Mouse (Mus musculus) E14TG2a.4 (cell line): Measurements from ENCODE around the gene Rfc5.
"Not testable (repeated sequence)": the region's sequence is repeated elsewhere in the genome, so short reads cannot be mapped to it uniquely, and the experiment has no call there.

Source experiments
- H3K27me3 ChIP-seq: 2 replicates; pipeline ENCODE4 v1.6.1; 2014; ENCODE audit warnings: low read length, control low read depth; ENCODE audit not compliant: insufficient read depth
- H3K36me3 ChIP-seq: 2 replicates; pipeline ENCODE4 v1.6.1; 2014; ENCODE audit warnings: low read length, control low read depth; ENCODE audit not compliant: insufficient read depth
- H3K4me1 ChIP-seq: replicated peaks from 2 replicates; pipeline ENCODE4 v1.6.1; 2014; ENCODE audit warnings: low read depth, low read length, control low read depth
- H3K4me3 ChIP-seq: replicated peaks from 2 replicates; pipeline ENCODE4 v1.5.1; 2014; ENCODE audit warnings: mild to moderate bottlenecking, low read length
- H3K9me3 ChIP-seq: 2 replicates; pipeline ENCODE4 v1.6.1; 2014; ENCODE audit warnings: low read length, control low read depth
- CTCF ChIP-seq: conservative IDR thresholded peaks from 2 replicates; pipeline ENCODE4 v1.5.1; 2014; ENCODE audit warnings: low read length
- NANOG ChIP-seq: IDR thresholded peaks from 2 replicates; pipeline ENCODE4 v1.6.1; 2014; ENCODE audit warnings: borderline replicate concordance, low read length, mixed read lengths
- POU5F1 ChIP-seq: IDR thresholded peaks from 2 replicates; pipeline ENCODE4 v1.6.1; 2014; ENCODE audit warnings: low read length, borderline replicate concordance

Rfc5 gene

GRCm38 (mm10) chr5:117346281-117346680, 42.6 kb downstream of the Rfc5 start:
- H3K9me3 ChIP-seq: peaks cover 17% of the 10 kb centered on the region
- peaks cover 70% of the 10 kb centered on the region for H3K4me1 ChIP-seq
- no peak overlapping the region for H3K4me3 ChIP-seq
- peaks cover 5% of the 10 kb centered on the region for H3K36me3 ChIP-seq
- TF ChIP-seq POU5F1 (no peak), NANOG (no peak), CTCF (no peak)
- no peaks in the 10 kb centered on the region for H3K27me3 ChIP-seq

GRCm38 (mm10) chr5:117345432-117345976, 43.3 kb downstream of the Rfc5 start:
- Histone ChIP-seq H3K36me3 (peaks cover 5% of the 10 kb centered on the region), H3K27me3 (no peaks in the 10 kb centered on the region), H3K4me3 (no peak overlapping the region), H3K9me3 (peaks cover 17% of the 10 kb centered on the region), H3K4me1 (peaks cover 71% of the 10 kb centered on the region)
- no peak for TF ChIP-seq CTCF
- no peak for TF ChIP-seq POU5F1
- no peak for TF ChIP-seq NANOG

GRCm38 (mm10) chr5:117344496-117344895, 44.4 kb downstream of the Rfc5 start:
- H3K4me3 ChIP-seq, H3K36me3 ChIP-seq, H3K27me3 ChIP-seq: not testable (repeated sequence)
- Histone ChIP-seq H3K4me1 (peaks cover 67% of the 10 kb centered on the region), H3K9me3 (peaks cover 11% of the 10 kb centered on the region)

GRCm38 (mm10) chr5:117341896-117342295, 47.0 kb downstream of the Rfc5 start:
- Histone ChIP-seq H3K9me3 (peaks cover 2% of the 10 kb centered on the region; the same call in 1 of the 2 replicates), H3K4me3 (no peak overlapping the region), H3K36me3 (peaks cover 18% of the 10 kb centered on the region), H3K4me1 (peaks cover 45% of the 10 kb centered on the region), H3K27me3 (no peaks in the 10 kb centered on the region)
- TF ChIP-seq POU5F1 (no peak), NANOG (peak; percentile 10; the same call in 1 of the 2 replicates), CTCF (0 out of 2 replicates have a peak, but pooled peaks have one; percentile 3)

GRCm38 (mm10) chr5:117340081-117340480, 48.8 kb downstream of the Rfc5 start:
- Histone ChIP-seq H3K27me3 (no peaks in the 10 kb centered on the region), H3K4me1 (peaks cover 28% of the 10 kb centered on the region), H3K4me3 (no peak overlapping the region), H3K36me3 (peaks cover 25% of the 10 kb centered on the region), H3K9me3 (peaks cover 5% of the 10 kb centered on the region; the same call in 1 of the 2 replicates)
- TF ChIP-seq NANOG (no peak), CTCF (no peak), POU5F1 (no peak)

GRCm38 (mm10) chr5:117338503-117338902, 50.3 kb downstream of the Rfc5 start:
- Histone ChIP-seq H3K4me3 (no peak overlapping the region), H3K4me1 (peaks cover 30% of the 10 kb centered on the region), H3K27me3 (no peaks in the 10 kb centered on the region), H3K9me3 (peaks cover 5% of the 10 kb centered on the region; the same call in 1 of the 2 replicates), H3K36me3 (peaks cover 20% of the 10 kb centered on the region)
- no peak for TF ChIP-seq POU5F1
- no peak for TF ChIP-seq NANOG
- TF ChIP-seq CTCF: no peak

GRCm38 (mm10) chr5:117337999-117338398, 50.8 kb downstream of the Rfc5 start:
- TF ChIP-seq CTCF (no peak), NANOG (no peak), POU5F1 (no peak)
- Histone ChIP-seq H3K4me1 (peaks cover 25% of the 10 kb centered on the region), H3K4me3 (no peak overlapping the region), H3K27me3 (no peaks in the 10 kb centered on the region), H3K36me3 (peaks cover 20% of the 10 kb centered on the region), H3K9me3 (peaks cover 5% of the 10 kb centered on the region; the same call in 1 of the 2 replicates)

- TF ChIP-seq POU5F1 (no peak), NANOG (no peak), CTCF (no peak)
- Histone ChIP-seq H3K4me3 (no peak overlapping the region), H3K36me3 (0 out of 2 replicates have a peak, but pooled peaks cover 3% of the 10 kb centered on the region), H3K9me3 (no peaks in the 10 kb centered on the region), H3K27me3 (peaks cover 5% of the 10 kb centered on the region; the same call in 1 of the 2 replicates), H3K4me1 (peaks cover 55% of the 10 kb centered on the region)
Measured at GRCm38 (mm10) chr5:117330457-117330856, 58.4 kb downstream of the Rfc5 start.
